Mouse (Mus musculus) kidney, adult 11 months (tissue): ENCODE measurements at regions not wholly inside any gene's neighbourhood (a gene's known extent, or its start where the extent isn't known, plus 50 kb on each side); places are given as distances from the start of the nearest gene placed in this dataset.

ENCODE experiments used
- DNase-seq: peaks from one replicate; pipeline ENCODE4 v3.0.0; 2022

- no peak for DNase-seq
These were observed 338.0 kb upstream of the Gm10131 start for GRCm38 (mm10) chr8:34449391-34450044.

- no peak for DNase-seq
These were observed 336.6 kb upstream of the Gm10131 start for GRCm38 (mm10) chr8:34447880-34448830.

GRCm38 (mm10) chr8:34442688-34443087 lies 331.2 kb upstream of the Gm10131 start:
- DNase-seq: no peak

- DNase-seq: no peak
These were observed 330.2 kb upstream of the Gm10131 start for GRCm38 (mm10) chr8:34441756-34442155.

GRCm38 (mm10) chr8:34440771-34441170 lies 329.2 kb upstream of the Gm10131 start:
- peak; percentile 30 for DNase-seq

- DNase-seq: no peak
These were observed 327.2 kb upstream of the Gm10131 start for GRCm38 (mm10) chr8:34438771-34439170.

- DNase-seq: no peak
These were observed 320.4 kb upstream of the Gm10131 start for GRCm38 (mm10) chr8:34431985-34432384.

GRCm38 (mm10) chr8:34429231-34429630 lies 317.7 kb upstream of the Gm10131 start:
- no peak for DNase-seq

- no peak for DNase-seq
These were observed 290.0 kb upstream of the Gm10131 start for GRCm38 (mm10) chr8:34401571-34401970.

- no peak for DNase-seq
These were observed 287.6 kb upstream of the Gm10131 start for GRCm38 (mm10) chr8:34398914-34399813.

GRCm38 (mm10) chr8:34397583-34398411 lies 286.3 kb upstream of the Gm10131 start:
- DNase-seq: no peak

- DNase-seq: no peak
These were observed 285.7 kb upstream of the Gm10131 start for GRCm38 (mm10) chr8:34397225-34397582.

- DNase-seq: no peak
These were observed 281.7 kb upstream of the Gm10131 start for GRCm38 (mm10) chr8:34392981-34393828.

- DNase-seq: no peak
These were observed 280.9 kb upstream of the Gm10131 start for GRCm38 (mm10) chr8:34392208-34392980.

- DNase-seq: no peak
These were observed 274.4 kb upstream of the Gm10131 start for GRCm38 (mm10) chr8:34385806-34386439.

GRCm38 (mm10) chr8:34380615-34381014 lies 269.1 kb upstream of the Gm10131 start:
- no peak for DNase-seq

- no peak for DNase-seq
These were observed 265.6 kb upstream of the Gm10131 start for GRCm38 (mm10) chr8:34377154-34377553.

- DNase-seq: no peak
These were observed 262.7 kb upstream of the Gm10131 start for GRCm38 (mm10) chr8:34374242-34374641.

- DNase-seq: no peak
These were observed 261.1 kb upstream of the Gm10131 start for GRCm38 (mm10) chr8:34372666-34372980.
